26 mouse cellular contexts compared by ENCODE assay signal in the genomic region with DNA sequence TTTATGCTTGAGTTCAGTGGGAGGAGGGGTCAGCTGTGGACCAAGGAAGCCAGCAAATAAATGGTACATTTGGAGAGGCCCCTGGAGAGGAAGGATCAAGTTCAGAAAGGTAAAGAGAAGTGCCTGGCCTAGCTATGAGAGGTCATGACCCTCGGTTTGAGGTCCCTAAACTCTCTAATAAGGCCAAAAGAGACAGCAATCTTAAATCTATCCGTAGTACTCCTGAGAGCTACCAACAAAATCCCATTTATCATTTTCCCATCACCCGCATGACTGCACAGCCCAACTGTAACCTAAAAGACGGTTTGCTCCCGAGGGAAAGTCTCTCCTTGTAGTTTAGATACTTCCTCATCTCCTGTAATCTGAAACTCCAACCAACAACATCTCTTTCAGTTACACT.
DNase-seq lines count a peak whose midpoint lies in the region; ATAC-seq and TF ChIP-seq lines count a peak whose summit lies in the region.
"Had no signal": no experiment of that assay in that cellular context is flagged by ENCODE, and none has a peak within 500 bp of the region (broad histone marks: within the 10 kb centered on the region; RNA-seq: fewer than 3 reads in every experiment).

No protein-coding gene starts in this region.

- H3K27me3 ChIP-seq in heart, embryonic 10.5 days (ENCODE audit: insufficient read depth, poor library complexity, severe bottlenecking): no peaks in the 10 kb centered on the region
- H3K27me3 ChIP-seq in heart, adult 2 months (ENCODE audit: control insufficient read depth, insufficient read depth, low read length): no peaks in the 10 kb centered on the region
- no peaks in the 10 kb centered on the region for H3K27me3 ChIP-seq in kidney, embryonic 15.5 days
- H3K27me3 ChIP-seq: CH12.LX; embryonic facial prominence, embryonic 12.5 days; forebrain, embryonic 13.5 days; forebrain, embryonic 15.5 days; Patski had no signal

- no peaks in the 10 kb centered on the region for H3K9me3 ChIP-seq in heart, embryonic 10.5 days
- no peaks in the 10 kb centered on the region for H3K9me3 ChIP-seq in kidney, embryonic 15.5 days (replicated peaks)
- H3K9me3 ChIP-seq: embryonic facial prominence, embryonic 10.5 days; embryonic facial prominence, embryonic 12.5 days; forebrain, embryonic 13.5 days; forebrain, embryonic 15.5 days had no signal

- peaks cover 75% of the 10 kb centered on the region for H3K36me3 ChIP-seq in heart, embryonic 10.5 days
- H3K36me3 ChIP-seq in heart, adult 2 months (ENCODE audit: control insufficient read depth, insufficient read depth, low read length): peaks cover 2% of the 10 kb centered on the region
- H3K36me3 ChIP-seq in kidney, embryonic 15.5 days: 0 out of 2 replicates have a peak, but pooled peaks cover 7% of the 10 kb centered on the region
- H3K36me3 ChIP-seq: embryonic facial prominence, embryonic 12.5 days; G1E had no signal

- no peak for TF ChIP-seq CTCF in heart, adult 2 months (IDR thresholded peaks at IDR 0.05)

- no peak overlapping the region for H3K9ac ChIP-seq in heart, adult 2 months (ENCODE audit: low read depth, low read length)
- no peak overlapping the region for H3K9ac ChIP-seq in kidney, embryonic 15.5 days
- H3K9ac ChIP-seq: embryonic facial prominence, embryonic 12.5 days; forebrain, embryonic 13.5 days; forebrain, embryonic 15.5 days had no signal

- peak; percentile 61; the same call in 1 of the 2 replicates for ATAC-seq in kidney, embryonic 15.5 days (replicated peaks; ENCODE audit: low FRiP score)
- ATAC-seq: activated CD4-positive, CD25-positive, alpha-beta regulatory T cell, adult 4 months; CD4-positive, CD25-positive, alpha-beta regulatory T cell, adult 4 months; forebrain, embryonic 13.5 days; forebrain, embryonic 15.5 days; Patski had no signal

- H3K4me1 ChIP-seq in heart, embryonic 10.5 days: peaks cover 23% of the 10 kb centered on the region
- H3K4me1 ChIP-seq in heart, adult 2 months (ENCODE audit: control insufficient read depth, insufficient read depth, low read length): no peaks in the 10 kb centered on the region
- H3K4me1 ChIP-seq in kidney, embryonic 15.5 days: peaks cover 23% of the 10 kb centered on the region
- H3K4me1 ChIP-seq: embryonic facial prominence, embryonic 12.5 days; forebrain, embryonic 13.5 days; forebrain, embryonic 15.5 days had no signal

- no peak overlapping the region for H3K4me3 ChIP-seq in heart, embryonic 10.5 days
- no peak overlapping the region for H3K4me3 ChIP-seq in heart, adult 2 months
- no peak overlapping the region for H3K4me3 ChIP-seq in kidney, embryonic 15.5 days (replicated peaks)
- H3K4me3 ChIP-seq: embryonic facial prominence, embryonic 10.5 days; embryonic facial prominence, embryonic 12.5 days; forebrain, embryonic 13.5 days; forebrain, embryonic 15.5 days had no signal

- intact Hi-C loops in heart, adult 2 months (cut with DNase I): no loop called here

- WGBS in heart, embryonic 10.5 days: 69% methylated on average over 5 of the region's 5 CpGs
- WGBS in heart, adult 2 months: 79% methylated on average over 5 of the region's 5 CpGs
- 29% methylated on average over 5 of the region's 5 CpGs for WGBS in kidney, embryonic 15.5 days

- no peak for TF ChIP-seq POLR2A in heart, adult 2 months (IDR thresholded peaks at IDR 0.05; ENCODE audit: insufficient read depth, low read depth, low read length)

- DNase-seq in embryo, embryonic 10.5 days (ENCODE audit: low spot score): peak; percentile 24
- no peak for DNase-seq in embryo, embryonic 9.5 days (ENCODE audit: extremely low spot score)
- DNase-seq in heart, embryonic 10.5 days (ENCODE audit: low spot score): no peak
- no peak for DNase-seq in heart, adult 2 months
- no peak for DNase-seq in kidney, postnatal 10 days
- peak; percentile 43 for DNase-seq in mesoderm, embryonic 11.5 days (ENCODE audit: low read depth, low spot score)
- DNase-seq: adrenal gland, adult 8-10 months; adrenal gland, postnatal 14 days; adrenal gland, postnatal 36 days; B cell, adult 2 months; cerebellum, adult 11-12 months; cerebellum, adult 2 months; cerebellum, adult 9-10 months; cerebellum, postnatal 10 days; cerebellum, postnatal 25 days; embryo, embryonic 11 days had no signal

- peak overlapping the region; percentile 29; the same call in 1 of the 2 replicates for H3K27ac ChIP-seq in heart, embryonic 10.5 days
- H3K27ac ChIP-seq in heart, adult 2 months: no peak overlapping the region
- peak overlapping the region; percentile 46 for H3K27ac ChIP-seq in kidney, embryonic 15.5 days
- H3K27ac ChIP-seq: embryonic facial prominence, embryonic 10.5 days; embryonic facial prominence, embryonic 12.5 days; forebrain, embryonic 13.5 days; forebrain, embryonic 15.5 days had no signal

- H3K79me2 ChIP-seq in heart, adult 2 months (replicated peaks; ENCODE audit: control insufficient read depth, insufficient read depth, low read length): no peaks in the 10 kb centered on the region

- no peak for TF ChIP-seq EP300 in heart, adult 2 months (IDR thresholded peaks at IDR 0.05; ENCODE audit: insufficient read depth, low read depth, low read length)

- no peak overlapping the region for H3K4me2 ChIP-seq in kidney, embryonic 15.5 days
- H3K4me2 ChIP-seq: embryonic facial prominence, embryonic 12.5 days; forebrain, embryonic 13.5 days; forebrain, embryonic 15.5 days had no signal

Comparison
In these comparisons a context has a peak if more than half of its experiments do, and no peak if none do; other contexts are left out.
1. DNase-seq: peak in embryo, embryonic 10.5 days (single experiment) and mesoderm, embryonic 11.5 days (single experiment); none in embryo, embryonic 9.5 days (single experiment), heart, embryonic 10.5 days (single experiment), heart, adult 2 months (0 of 2) and kidney, postnatal 10 days (single experiment).